Mouse (Mus musculus): ENCODE measurements around the gene Rad23a. TPM values are rescaled to one million over a fixed set of nuclear protein-coding genes. Genes with fewer than 3 reads are reported as not detected.
"Not testable (repeated sequence)": the region's sequence is repeated elsewhere in the genome, so short reads cannot be mapped to it uniquely, and the experiment has no call there.

The Rad23a gene
- total RNA-seq, 2 experiments from 2014 or later = 57.0 to 60.1 TPM

DNA sequence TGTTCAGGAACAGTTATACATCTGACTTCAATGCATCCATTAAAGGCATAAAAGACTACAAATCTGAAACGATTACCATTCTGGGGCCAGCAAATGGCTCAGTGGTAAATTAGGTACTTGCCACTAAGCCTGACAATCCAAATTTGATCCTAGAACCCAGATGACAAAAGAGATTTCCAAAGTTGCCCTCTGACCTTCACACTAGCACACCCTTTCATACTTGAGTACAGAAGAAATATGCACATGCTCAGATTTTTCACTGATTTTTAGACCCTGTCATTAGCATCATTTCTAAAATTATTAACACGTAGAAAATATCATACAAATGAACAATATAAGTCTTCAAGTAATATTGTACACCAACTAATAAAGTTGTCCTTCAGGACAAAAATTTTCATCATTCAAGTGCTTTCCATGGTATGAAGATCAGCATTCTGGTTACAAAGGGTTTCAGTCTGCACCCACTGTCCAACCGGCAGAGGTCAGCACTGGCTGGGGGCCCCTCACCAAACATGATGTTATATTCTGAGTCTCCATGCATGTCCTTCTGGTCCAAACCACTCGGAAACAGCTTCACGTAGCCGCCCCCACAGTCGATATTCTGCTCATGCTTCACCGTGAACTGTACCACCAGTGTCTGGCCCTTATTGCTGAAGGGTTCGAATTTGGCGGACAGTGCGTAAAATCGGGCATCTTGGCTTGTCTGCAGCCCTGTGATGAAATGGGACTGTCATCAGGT lies 5.1 kb upstream of the Rad23a start:
- DNase-seq (ENCODE audit: extremely low spot score in 1 of 2, low spot score in 2 of 2) = peak in 1 of 2 experiments; percentile 70
- intact Hi-C loops (cut with DNase I) = loop anchor here (5.0 kb wide), 1 partner anchor 57 kb away; the partner anchor contains the start of gene Klf1

DNA sequence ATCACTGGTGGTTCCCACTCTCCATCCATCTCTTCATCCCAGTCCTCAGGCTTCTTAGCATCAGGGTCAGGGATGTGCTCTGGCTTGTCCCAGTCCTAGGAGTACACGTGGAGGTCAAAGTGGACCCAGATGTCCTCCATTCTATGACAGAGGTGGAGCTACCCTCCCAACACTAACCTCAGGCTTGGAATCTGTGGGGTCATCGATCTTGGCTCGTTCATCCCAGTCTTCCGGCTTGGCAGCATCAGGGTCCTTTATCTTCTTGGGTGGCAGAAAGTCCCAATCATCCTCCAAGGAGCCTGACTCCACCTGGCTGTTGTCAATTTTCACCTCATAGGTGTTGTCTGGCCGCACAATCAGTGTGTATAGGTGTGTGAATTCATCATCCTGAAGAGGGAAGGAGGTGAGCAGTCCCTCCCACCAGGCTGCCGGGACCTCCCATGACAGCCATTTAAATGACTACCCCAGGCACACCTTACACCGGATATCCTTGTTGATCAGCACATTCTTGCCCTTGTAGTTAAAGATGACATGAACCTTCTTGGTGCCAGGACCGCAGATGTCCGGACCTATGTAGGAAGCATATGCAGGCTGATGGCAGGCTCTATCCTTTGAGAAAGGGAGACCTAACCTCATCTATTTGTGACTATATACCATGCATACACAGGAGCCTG lies 4.1 kb upstream of the Rad23a start:
- no peak for DNase-seq (ENCODE audit: extremely low spot score in 1 of 2, low spot score in 2 of 2)
- intact Hi-C loops (cut with DNase I) = loop anchor here (5.0 kb wide), 1 partner anchor 58 kb away; the partner anchor contains the start of gene Klf1

DNA sequence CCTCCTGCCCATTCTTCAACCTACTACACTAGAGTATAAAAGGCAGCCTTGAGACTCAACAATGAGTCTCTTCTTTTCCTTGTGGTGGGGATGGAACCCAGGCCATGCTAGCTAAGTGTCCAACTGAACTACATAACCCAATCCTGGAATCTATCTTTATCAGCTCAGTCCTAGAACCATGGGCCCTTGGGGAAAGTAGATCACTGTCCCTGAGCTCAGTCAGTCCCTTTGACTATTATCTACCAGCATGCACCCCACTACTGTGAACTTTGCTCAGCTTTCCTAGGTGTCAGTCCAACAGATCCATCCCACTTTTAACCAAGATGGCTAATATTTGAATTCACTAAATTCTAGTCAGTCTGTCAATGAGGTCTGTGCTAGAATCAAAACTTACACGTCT lies 1.0 kb upstream of the Rad23a start:
- no peak for DNase-seq (ENCODE audit: extremely low spot score in 1 of 2, low spot score in 2 of 2)
- intact Hi-C loops (cut with DNase I) = no loop called here

DNA sequence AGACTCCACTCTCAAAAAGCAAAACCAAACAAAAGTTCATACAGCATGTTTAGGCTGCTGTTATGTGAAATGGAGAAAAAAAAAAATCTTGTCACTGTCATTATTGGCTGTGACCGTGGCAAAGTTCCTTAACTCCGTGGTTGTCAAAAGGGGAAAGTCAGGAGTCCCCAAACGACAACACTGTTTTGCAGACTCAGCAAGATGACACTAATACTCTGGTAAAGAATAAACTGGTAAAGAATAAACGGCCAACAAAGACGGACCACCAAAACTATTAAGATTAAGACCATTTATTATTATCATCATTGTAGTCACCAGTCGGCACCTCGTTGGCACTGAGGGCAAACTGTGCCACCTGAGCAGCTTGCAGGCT lies 604 bp downstream of the Rad23a start:
- intact Hi-C loops (cut with DNase I) = no loop called here
- no peak for DNase-seq (ENCODE audit: extremely low spot score in 1 of 2, low spot score in 2 of 2)

DNA sequence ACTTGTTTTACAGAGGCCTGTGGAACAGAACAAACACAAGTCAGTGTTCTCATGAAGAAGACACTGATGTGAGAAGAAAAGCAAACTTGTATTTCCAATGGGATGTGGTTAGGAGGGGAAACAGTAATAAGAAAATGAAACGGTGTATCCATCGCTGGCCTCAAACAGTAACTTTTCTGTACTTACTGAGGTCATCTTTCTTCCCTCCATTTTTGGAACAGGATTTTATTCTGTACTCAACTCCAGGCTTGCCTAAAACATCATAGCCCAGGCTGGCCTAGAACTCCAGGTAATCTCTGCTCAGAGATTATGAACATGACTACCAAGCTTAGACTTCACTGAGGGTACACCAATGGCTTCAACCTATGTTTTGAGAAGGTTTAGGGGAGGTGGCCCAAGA lies 1.1 kb downstream of the Rad23a start:
- intact Hi-C loops (cut with DNase I) = no loop called here
- no peak for DNase-seq (ENCODE audit: extremely low spot score in 1 of 2, low spot score in 2 of 2)

DNA sequence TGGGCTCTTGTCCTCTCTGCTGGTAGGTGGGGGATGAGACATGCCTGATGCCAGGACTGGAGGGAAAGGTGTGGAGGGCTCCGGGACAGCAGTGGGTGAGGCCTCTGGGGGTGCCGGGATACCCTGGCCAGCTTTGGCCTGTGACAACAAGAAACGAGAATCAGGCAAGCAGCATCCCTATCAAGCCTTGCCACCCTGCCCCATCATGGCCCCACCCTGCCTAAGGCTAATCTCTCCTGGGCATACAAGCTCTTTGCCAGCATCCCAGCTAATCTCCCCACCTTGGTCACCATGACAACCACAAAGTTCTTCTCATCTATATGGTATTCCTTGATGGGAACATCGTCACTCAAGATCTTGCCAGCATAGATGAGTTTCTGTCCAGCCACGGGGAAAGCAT lies 2.0 kb downstream of the Rad23a start:
- intact Hi-C loops (cut with DNase I) = no loop called here
- no peak for DNase-seq (ENCODE audit: extremely low spot score in 1 of 2, low spot score in 2 of 2)

DNA sequence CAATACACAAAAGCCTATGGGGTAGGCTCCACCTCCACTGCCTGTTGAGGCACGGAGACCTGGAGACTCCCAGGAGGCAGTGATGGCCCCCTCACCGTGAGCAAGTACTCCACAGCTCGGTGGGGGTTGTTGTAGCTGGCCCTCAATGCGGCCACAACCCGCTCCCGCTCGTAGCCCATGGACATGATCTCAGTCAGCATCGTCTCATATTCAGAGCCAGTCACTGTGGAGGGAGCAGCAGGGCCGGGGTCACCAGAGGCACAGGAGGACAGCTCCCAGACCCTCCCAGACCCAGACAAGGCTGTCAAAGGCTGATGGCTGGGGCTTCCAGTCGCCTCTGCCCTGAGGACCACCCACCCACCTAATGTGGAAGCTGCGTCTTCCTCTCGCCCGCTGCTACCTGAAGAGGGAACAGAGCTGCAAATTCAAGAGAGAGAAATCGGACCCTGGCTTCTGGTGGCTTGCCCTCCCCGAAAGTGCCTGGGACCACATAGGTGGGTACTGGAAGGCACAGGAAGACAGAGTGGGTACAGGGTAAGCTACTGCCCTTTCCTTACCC lies 2.5 kb downstream of the Rad23a start:
- intact Hi-C loops (cut with DNase I) = no loop called here
- no peak for DNase-seq (ENCODE audit: extremely low spot score in 1 of 2, low spot score in 2 of 2)

DNA sequence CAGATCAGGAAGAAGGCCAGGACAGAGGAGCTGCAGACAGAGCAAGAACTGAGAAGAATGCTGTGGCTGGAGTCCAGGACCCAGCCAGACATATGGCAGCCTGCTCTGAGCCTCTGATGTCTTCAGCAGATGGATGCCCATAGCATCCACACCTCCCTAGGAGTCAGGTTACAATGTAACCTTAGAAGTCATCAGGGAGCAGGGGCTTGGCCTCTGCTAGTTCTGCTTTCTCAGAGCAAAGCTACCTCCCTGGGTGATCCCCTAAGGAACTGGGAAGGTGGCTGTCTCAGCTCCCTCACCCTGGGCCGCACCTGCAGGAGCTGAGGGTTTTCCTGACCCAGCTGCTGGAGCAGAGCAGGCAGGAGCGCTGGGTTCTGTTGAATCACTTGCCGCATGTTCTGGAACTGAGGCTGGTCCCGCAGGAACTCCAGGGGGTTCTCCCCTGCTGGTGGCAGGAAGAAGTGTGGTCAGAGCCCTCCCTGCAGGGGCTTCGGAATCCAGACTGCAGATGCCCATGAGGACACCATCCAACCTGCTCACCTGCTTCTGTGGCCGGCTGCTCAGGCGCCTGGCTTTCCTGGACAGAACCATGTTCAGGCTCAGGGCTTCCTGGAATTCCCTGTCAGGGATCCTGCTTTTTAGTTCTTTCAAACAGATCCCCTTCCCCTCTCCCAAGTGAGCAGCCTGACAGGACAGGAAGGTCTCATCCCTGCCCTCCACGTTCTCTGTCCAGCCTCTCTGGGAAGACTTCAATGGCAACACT lies 3.1 kb downstream of the Rad23a start:
- intact Hi-C loops (cut with DNase I) = no loop called here
- DNase-seq (ENCODE audit: extremely low spot score in 1 of 2, low spot score in 2 of 2) = no peak

DNA sequence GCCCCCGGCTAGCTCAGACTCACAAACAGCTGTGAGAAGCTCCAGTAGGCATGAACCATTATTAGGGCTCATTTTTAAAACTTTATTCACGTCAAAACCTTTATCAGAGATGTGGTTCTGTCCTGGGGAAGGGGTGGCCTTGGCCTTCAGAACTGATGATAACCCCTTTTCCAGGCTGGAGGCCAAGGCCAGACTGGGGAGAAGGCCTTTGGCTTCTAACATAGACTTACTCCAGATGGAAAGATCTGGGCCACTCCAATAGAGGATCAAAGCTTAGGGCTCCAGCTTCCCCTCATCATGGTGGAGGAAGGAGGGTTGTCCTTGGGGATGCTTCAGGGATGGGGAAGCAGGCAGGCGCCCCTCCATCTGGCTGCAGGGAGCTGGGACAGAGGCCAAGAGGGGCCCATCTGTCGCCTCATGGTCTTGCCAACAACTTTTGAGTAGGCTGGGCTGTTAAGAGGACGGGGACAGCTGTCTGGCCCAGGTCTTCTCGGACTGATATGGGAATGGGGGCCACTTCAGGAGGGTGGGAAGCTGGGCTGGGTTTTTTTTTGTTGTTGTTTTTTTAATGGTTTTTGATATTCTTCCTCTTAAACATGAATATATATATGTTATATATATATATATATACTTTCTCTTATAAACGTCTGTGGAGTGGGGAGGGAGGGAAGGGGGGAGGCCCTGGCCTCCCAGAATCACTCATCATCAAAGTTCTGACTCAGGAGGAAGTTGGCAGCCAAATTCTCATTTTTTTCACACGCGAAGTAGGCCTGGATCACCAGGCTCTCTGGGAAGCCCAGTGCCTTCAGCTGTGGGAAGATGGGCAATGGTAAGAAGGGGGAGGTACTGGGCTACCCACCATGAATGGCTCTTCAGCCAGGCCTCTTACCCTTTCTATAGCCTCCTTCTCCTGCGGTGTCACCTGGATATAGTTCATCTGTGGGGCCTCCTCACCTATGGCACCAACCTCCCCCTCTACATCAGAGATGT lies 5.3 kb downstream of the Rad23a start:
- intact Hi-C loops (cut with DNase I) = no loop called here
- DNase-seq (ENCODE audit: extremely low spot score in 1 of 2, low spot score in 2 of 2) = peak; percentile 74 to 76

DNA sequence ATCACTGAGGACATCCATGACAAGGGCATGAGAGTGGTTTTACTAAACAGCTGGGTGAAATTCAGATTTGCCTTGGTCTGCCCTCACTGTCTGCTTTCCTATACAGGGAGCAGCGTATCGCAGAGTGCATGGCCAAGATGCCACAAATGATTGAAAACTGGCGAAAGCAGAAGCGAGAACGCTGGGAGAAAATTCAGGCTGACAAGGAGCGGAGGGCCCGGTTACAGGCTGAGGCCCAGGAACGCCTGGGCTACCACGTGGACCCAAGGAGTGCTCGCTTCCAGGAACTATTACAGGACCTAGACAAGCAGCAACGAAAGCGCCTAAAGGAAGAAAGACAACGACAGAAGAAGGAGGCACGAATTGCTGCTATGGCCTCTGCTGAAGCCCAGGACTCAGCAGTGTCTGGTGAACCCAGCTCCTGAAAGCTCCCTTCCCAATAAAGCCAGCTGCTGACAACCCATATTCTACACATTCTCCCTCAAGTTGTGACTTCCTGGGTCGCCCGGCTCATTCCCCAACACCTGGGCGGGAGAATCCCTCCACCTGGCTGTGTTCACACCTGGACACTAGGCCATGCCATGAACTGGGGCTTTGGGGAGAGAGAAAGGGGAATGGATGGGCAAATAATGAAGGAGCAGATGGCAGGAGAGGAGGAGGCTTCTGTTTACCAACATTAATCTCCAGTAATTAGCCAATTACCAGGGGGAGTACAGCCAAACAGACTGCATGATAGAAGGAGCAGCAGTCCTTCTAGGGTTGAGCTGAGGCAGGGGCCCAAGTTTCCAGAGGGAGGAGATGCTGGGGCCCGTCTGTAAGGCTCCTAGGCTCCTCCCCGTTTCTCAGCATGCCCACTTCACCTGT lies 6.2 kb downstream of the Rad23a start:
- no peak for DNase-seq (ENCODE audit: extremely low spot score in 1 of 2, low spot score in 2 of 2)
- intact Hi-C loops (cut with DNase I) = no loop called here

DNA sequence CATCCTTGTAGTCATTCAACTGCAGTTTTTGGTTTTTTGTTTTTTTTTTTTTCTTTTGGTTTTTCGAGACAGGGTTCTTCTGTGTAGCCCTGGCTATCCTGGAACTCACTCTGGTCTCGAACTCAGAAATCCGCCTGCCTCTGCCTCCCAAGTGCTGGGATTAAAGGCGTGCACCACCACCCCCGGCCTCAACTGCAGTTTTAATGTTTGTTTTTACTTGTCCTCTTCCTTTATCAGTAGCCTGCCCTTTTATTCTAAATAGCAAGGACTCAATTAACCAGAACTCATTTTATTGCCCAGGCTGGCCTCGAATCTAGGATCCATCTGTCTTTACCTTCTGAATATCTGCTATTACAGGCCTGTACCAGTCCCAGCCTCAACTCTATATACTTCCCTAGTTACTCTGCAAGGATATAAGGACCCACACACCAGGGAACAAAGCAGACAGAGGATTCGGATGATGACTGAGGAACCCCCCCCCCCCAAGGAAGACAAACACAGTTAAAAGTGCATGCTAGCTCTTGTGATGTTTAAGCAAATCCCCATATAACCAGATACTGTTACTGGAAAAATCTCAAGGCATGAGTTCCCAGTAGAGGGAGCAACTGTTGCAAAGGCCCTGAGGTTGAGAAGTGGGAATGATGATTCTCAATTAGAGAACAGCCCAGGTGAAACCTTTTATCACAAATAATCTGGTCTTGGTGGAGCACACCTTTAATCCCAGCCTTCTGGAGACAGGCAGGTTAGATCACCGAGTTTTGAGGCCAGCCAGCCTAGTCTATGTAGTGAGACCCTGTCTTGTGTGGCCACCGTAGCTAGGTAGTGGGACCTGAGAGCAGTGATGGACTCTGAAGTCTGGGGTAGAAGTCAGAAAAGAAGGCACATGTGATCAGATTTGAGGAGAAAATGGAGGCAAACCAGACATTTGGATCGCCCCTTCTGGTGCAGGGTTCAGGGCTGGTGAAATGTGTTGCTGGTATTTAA lies 7.4 kb downstream of the Rad23a start:
- intact Hi-C loops (cut with DNase I) = no loop called here
- DNase-seq (ENCODE audit: extremely low spot score in 1 of 2, low spot score in 2 of 2) = no peak

DNA sequence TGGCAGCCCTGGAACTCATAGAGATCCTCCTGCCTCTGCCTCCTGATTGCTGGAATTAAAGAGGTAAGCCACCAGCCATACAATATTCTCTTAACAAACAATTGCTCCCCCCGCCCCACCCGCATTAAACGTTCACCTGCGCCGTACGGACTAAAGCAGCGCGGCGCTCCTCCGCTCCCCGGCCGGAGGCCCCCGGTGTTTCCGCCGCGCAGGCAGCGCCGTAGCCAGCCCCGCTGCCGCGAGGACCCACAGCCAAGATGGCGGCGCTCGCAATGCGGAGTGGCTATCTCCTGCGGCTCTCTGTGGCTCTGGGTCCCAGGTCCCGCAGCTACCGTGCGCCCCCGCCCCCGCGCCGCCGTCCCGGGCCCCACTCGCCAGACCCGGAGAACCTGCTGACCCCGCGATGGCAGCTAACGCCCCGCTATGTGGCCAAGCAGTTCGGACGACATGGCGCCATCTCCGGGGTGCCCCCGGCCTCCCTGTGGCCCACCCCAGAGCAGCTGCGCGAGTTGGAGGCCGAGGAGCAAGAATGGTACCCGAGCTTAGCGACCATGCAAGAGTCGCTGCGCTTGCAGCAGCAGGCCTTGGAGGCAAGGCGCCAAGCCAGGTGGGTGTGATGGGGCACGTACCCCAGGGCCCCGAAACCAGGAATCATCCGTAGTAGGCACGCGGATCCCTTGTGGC lies 8.3 kb downstream of the Rad23a start:
- intact Hi-C loops (cut with DNase I) = no loop called here
- peak; percentile 66 to 86 for DNase-seq (ENCODE audit: extremely low spot score in 1 of 2, low spot score in 2 of 2)

DNA sequence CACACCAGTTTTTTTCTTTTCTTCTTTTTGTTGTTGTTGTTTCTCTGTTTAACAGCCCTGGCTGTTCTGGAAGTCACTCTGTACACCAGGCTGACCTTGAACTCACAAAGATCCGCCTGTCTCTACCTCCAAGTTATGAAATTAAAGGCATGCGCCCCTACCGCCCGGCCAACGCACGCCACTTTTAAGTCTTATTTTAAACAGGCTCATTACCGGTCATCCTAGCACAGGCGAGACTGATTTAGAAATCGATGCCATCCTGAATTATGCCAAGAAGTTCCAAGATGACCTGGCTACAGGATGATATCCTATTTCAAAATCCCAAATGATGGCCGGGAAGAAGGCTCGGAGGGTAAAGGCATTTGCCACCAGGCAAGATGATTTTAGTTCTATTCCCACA lies 9.0 kb downstream of the Rad23a start, which contains the start of gene Gadd45gip1:
Gene Gadd45gip1 (plus strand): TSS at position 33 of the 400 bp plus-strand sequence.
- intact Hi-C loops (cut with DNase I) = no loop called here
- DNase-seq (ENCODE audit: extremely low spot score in 1 of 2, low spot score in 2 of 2) = no peak

DNA sequence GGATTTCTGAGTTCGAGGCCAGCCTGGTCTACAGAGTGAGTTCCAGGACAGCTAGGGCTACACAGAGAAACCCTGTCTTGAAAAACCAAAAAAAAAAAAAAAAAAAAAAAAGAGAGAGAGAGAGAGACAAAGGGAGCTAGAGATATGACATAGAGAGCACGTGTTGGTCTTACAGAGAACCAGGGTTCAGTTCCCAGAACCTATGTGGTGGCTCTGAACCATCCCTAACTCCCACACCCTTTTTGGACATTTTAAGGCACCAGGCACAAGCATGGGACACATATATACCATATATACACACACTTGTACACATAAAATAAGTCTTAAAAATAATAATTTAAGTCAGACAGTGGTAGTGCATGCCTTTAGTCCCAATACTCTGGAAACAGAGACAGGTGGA lies 13.9 kb downstream of the Rad23a start:
- intact Hi-C loops (cut with DNase I); DNase-seq (ENCODE audit: extremely low spot score in 1 of 2, low spot score in 2 of 2): not testable (repeated sequence)

DNA sequence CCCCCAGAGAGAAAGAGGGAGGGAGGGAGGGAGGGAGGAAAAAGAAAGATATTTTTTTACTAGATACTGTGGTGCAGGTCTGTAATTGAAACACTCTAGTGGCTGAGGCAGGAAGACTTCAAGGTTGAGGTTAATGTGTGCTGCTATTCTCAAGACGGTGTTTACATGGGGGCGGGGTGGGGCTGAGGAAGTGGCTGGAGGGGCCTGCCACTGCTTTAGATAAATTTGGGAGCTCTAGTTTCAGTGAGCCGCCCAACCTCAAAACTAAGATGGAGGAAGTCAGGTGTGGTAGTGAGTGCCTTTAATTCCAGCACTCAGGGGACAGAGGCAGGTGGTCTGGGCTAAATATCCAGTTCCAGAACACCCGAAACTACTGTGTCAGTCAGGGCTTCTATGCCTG lies 14.8 kb downstream of the Rad23a start:
- intact Hi-C loops (cut with DNase I) = no loop called here
- DNase-seq (ENCODE audit: extremely low spot score in 1 of 2, low spot score in 2 of 2) = no peak

DNA sequence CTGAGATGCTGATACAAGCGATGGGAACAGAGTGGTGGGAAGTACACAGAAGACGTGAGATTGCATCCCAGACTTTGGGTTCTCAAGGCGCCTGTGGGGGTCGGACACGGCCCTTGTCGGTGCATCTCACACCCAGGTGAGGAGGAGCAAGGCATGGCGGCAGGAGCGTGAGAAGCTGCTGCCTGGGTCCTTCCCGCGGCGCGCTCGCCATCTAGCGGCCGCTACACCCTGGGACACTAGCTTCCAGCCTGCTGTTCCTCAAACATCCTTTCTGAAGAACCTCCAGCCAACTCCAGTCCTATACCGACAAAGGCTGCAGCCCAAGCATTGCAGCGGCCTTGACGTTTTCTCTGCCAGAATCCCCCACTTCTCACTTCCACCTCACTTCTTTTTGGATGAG lies 16.8 kb downstream of the Rad23a start:
- intact Hi-C loops (cut with DNase I) = no loop called here
- peak in 1 of 2 experiments; percentile 80 for DNase-seq (ENCODE audit: extremely low spot score in 1 of 2, low spot score in 2 of 2)

Measured in left cerebral cortex, postnatal 10 days (tissue).